Mouse (Mus musculus) NIH3T3 (cell line): ENCODE data around the gene Vmn2r21.
"Not testable (repeated sequence)": the region's sequence is repeated elsewhere in the genome, so short reads cannot be mapped to it uniquely, and the experiment has no call there.

ENCODE experiments used
- DNase-seq: peaks from one replicate; pipeline ENCODE4 v3.0.0-alpha.2; 2012; ENCODE audit warnings: low read depth

Vmn2r21 gene

GRCm38 (mm10) chr6:123533306-123533705 is at the start of gene Vmn2r21:
Gene Vmn2r21, minus strand, starts transcription at chr6:123533406.
- not testable (repeated sequence) for DNase-seq

GRCm38 (mm10) chr6:123574698-123575097 is 41.5 kb upstream of the Vmn2r21 start:
- not testable (repeated sequence) for DNase-seq

- DNase-seq = not testable (repeated sequence)
Measured at GRCm38 (mm10) chr6:123539755-123540154, 6.5 kb upstream of the Vmn2r21 start.

GRCm38 (mm10) chr6:123522263-123523011 is 10.8 kb downstream of the Vmn2r21 start:
- DNase-seq = not testable (repeated sequence)

- not testable (repeated sequence) for DNase-seq
Measured at GRCm38 (mm10) chr6:123473045-123473444, 60.2 kb downstream of the Vmn2r21 start.

GRCm38 (mm10) chr6:123472458-123472987 is 60.7 kb downstream of the Vmn2r21 start:
- not testable (repeated sequence) for DNase-seq

- not testable (repeated sequence) for DNase-seq
Measured at GRCm38 (mm10) chr6:123468651-123469050, 64.6 kb downstream of the Vmn2r21 start.
